Mouse (Mus musculus) layer of hippocampus, postnatal 14 days (tissue): ENCODE measurements around the gene Trem2. TPM values are rescaled to one million over a fixed set of nuclear protein-coding genes. Genes with fewer than 3 reads are reported as not detected.
"Not testable (repeated sequence)": the region's sequence is repeated elsewhere in the genome, so short reads cannot be mapped to it uniquely, and the experiment has no call there.

Experiments
- DNase-seq, 2 experiments: peaks; one replicate each; pipeline ENCODE4 v3.0.0; 2021 to 2022; ENCODE audit warnings: low spot score in 2 of 2, mixed read lengths in 1 of 2
- total RNA-seq, 2 experiments: library from RNA; stranded (reverse); gene quantifications; 2 replicates each; pipeline ENCODE4 v1.2.3; 2021

Trem2 gene
- total RNA-seq, 2 experiments from 2014 or later = 7.6 to 8.1 TPM

DNA sequence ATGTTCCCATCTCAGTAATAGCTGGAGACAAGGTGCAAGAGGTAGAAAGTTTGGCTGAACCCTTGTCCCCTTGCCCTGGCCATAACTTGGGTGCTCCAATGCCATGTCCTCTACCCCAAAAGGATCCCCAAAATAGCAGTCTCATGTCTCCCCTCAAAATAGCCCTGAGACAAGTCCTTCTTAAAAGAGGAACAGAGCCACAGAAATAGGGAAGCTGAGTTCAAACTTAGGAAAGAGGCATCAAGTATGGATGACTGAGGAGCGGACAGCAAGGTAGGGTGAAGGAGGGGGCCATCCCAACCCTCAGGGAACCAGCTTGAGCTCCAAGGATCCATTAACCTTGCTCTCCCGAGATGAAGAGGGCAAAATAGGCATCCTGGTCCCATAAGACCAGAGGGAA lies 1.1 kb downstream of the Trem2 start:
- DNase-seq = no peak

DNA sequence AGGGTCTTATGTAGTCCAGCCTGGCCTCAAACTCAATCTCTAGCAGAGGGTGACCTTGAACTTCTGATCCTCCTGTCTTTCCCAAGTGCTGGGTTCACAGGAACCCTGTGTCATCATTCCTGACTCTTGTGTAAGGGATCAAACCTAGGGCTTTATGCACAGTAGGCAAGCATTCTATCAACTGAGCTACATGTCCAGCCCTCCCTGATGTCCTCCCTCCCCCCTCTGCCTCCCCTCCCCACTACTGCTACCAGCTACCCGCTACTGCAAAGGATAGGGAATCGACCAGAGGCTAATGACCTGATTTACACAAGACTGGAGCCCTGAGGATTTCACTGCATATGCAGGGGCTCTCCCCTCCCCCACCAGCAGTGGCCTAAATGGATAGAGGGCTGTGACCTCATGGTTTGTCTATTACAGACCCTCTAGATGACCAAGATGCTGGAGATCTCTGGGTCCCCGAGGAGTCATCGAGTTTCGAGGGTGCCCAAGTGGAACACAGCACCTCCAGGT lies 4.5 kb downstream of the Trem2 start:
- DNase-seq = no peak

DNA sequence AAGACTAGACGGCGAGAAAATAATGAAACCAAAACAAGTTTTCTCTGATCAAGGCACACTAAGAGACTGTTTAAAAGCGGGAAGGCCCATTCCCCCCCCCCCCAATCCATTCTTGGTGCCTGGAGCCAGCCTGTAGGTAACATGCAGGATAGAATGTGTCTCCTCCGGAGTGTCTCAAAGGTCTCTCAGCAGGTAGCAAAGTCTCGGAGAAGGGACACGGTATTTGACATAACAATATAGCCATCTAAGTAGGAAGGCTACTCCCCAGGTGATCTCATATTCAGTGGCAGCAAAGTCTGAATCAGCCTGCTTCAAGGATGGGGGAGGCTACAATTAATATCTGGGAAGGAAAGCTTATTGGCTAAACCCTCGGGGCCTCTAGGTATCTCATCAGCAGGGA lies 6.8 kb downstream of the Trem2 start:
- not testable (repeated sequence) for DNase-seq

- DNase-seq = no peak
These were observed 9.6 kb downstream of the Trem2 start for GRCm38 (mm10) chr17:48355822-48356221.

DNA sequence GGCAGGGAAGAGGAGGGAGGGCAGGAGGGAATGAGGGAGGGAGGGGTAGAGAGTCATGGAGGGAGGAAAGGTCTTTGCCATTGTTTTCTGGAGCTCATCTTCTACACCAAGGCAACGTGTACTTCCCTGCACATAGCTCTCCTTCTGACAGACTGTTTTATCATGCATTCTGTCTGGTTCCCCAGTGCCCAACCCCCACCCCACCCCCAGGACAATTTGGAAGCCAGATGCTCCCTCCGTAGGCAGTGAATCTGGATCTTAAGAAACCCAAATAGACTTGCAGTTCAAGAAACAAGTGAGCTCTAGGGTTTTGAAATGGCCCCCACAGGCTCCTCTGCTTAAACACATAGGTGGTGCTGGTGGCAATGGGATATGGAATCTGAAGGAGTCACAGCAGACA lies 11.7 kb downstream of the Trem2 start:
- DNase-seq = no peak

GRCm38 (mm10) chr17:48359616-48360015 lies 13.4 kb downstream of the Trem2 start, which contains the start of gene Treml1:
TSS of gene Treml1 (plus strand) at chr17:48359916.
- DNase-seq = no peak

GRCm38 (mm10) chr17:48360462-48360861 lies 14.3 kb downstream of the Trem2 start:
- DNase-seq = no peak

- DNase-seq = no peak
These were observed 16.1 kb downstream of the Trem2 start for GRCm38 (mm10) chr17:48362346-48362745.

- peak; percentile 26 to 29 for DNase-seq
These were observed 16.8 kb downstream of the Trem2 start for GRCm38 (mm10) chr17:48362966-48363365.

DNA sequence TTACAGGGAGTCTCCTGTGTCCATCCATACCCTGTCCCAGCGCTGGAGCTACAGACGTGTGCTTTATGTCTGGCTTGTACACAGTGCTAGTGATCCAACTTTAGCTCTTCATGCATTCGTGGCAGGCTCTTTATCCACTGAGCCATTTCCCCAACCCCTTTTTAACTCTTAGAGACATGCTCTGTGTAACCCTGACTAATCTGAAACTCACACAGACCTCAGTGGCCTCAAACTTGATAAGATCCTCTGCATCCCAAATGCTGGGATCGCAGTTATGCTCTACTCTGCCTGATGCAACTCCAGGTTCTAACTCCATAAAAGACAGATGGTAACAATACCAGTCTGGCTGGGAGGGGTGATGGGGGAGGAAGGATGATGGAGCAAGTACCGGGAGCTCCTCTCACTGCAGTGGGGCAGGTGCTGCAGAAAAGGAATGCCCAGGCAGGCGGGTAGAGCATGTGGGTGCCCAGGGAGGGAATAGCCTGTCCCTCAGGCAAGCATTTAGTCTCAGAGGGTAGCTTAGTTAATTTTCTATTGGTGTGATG lies 17.3 kb downstream of the Trem2 start:
- no peak for DNase-seq

DNA sequence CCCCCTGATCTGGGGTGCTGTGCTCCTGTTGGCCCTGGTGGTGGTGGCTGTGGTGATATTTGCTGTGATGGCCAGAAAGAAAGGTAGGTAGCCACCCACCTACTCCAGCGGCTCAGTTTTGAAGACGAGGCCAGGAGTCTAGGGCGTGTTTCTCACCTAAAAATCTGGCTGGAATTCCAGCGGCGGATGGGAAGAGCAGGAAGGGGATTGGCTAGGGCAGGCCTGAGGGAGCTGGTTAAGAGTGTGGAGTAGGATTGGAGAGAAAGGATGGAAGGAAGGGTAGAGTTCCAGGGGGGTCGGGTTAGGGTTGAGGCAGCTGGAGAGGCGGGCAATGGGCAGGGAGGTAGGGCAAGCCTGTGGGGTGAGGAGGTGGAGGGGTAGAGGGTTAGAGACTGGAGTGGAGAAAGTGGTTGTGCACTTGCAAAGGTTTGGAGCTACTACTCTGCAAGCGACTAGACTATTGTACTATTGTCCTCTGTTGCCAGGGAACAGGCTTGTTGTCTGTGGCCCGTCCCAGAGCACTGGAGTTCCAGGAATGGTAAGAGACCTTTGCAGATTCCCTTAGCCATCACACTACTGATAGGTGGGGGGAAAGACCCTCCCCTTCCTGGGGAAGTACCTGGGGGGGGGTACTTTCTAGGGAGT lies 19.4 kb downstream of the Trem2 start:
- no peak for DNase-seq

DNA sequence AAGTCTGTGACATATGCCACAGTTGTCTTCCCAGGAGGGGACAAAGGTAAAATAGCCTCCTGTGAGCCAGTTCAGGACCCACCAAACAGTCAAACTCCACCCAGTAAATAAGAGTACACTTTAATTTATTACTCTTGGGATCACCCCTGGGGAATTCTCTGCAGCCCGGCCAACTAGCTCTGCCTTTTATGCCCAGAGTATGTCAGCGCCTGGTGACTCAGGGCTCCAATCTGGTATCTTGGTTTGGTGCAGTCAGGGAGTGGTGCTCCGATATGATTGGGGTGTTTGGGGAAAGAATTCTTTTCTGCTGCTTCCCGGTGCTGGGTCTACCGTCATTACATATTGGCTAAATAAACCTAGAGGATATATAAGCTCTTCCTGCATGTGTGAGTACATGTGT lies 20.6 kb downstream of the Trem2 start:
- no peak for DNase-seq

- no peak for DNase-seq
These were observed 25.4 kb downstream of the Trem2 start for GRCm38 (mm10) chr17:48371621-48372020.

DNA sequence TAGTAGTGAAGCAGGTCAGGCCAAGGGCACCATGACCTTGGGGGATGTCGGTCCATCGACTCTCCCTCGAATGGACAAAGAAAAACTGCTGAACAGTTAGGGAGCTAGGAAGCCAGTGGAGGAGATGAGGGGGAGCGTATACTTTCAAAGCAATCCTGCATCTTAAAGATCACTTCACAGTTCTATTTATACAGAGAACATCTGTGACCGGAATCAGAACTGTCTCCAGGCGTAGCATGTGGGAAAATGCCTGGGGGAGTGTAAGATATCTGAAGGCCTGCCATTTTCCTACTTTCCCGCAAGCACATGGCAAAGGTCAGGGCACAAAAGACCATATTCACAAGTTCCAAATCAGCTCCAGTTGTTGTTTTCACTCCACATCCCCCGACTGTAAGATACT lies 26.8 kb downstream of the Trem2 start:
- no peak for DNase-seq

GRCm38 (mm10) chr17:48376102-48376501 lies 29.9 kb downstream of the Trem2 start:
- no peak for DNase-seq

DNA sequence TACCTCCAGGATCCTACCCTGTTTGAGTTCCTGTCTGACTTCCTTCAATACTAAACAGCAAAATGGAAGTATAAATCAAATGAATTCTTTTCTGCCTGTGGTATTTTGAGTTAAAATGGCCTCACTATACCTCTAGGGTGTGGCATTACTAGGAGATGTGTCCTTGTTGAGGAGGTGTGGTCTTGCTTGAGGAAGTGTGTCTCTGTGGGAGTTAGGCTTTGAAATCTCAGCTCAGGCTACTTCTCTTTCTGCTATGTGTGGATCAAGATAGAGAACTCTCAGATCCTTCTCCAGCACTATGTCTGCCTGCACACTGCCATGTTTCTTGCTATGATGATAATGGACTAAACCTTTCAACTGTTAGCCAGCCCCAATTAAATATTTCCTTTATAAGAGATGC lies 32.8 kb downstream of the Trem2 start:
- DNase-seq = no peak

DNA sequence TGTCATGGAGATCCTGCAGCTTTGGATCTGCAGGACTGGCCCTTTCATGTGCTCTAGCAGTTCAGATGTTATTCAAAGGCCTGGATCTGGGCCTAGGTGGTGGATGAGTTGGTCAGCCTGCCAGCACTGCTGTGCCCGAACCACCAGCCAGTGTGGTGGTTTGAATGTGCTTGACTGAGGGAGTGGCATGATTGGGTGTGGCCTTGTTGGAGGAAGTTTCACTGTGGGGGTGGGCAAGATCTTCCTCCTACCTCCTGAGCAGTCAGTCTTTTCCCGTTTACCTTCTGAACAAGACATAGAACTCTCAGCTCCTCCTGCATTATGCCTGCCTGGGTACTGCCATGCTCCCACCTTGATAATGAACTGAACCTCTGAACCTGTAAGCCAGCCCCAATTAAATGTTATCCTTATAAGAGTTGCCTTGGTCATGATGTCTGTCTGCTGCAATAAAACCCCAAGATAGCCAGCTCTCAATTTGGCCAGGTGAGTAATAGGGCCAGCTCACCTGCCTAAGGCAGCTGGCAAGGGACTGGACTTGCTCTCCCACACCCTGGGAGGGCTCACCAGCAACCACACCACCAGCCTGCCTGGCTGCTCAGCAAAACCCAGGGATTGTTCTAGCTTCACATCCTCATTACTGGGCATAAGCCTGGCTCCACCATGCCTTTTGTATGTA lies 39.7 kb downstream of the Trem2 start:
- no peak for DNase-seq

DNA sequence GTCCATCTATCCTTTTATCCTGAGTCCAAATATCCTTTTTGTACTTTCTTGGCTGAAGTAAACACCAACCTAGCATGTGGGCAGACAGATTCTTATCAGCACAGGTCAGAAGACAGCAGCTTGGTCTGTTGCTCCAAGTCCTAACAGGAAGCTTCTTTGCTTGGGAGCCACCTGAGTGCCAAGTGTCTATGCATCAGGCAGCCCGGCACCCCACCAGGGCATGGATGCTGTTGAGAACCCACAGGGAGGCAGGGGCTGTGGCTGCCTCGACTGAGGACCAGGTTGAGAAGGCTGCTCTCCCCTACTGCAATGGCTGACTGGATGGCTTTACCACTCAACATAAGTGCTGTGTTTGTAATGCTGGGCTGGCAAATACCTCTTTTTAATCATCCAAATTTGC lies 42.5 kb downstream of the Trem2 start:
- DNase-seq = no peak

GRCm38 (mm10) chr17:48389442-48389841 lies 43.2 kb downstream of the Trem2 start:
- DNase-seq = no peak

- DNase-seq = no peak
These were observed 45.2 kb downstream of the Trem2 start for GRCm38 (mm10) chr17:48391446-48391845.

- DNase-seq = peak in 1 of 2 experiments; percentile 39
These were observed 46.4 kb downstream of the Trem2 start for GRCm38 (mm10) chr17:48392616-48393015.

DNA sequence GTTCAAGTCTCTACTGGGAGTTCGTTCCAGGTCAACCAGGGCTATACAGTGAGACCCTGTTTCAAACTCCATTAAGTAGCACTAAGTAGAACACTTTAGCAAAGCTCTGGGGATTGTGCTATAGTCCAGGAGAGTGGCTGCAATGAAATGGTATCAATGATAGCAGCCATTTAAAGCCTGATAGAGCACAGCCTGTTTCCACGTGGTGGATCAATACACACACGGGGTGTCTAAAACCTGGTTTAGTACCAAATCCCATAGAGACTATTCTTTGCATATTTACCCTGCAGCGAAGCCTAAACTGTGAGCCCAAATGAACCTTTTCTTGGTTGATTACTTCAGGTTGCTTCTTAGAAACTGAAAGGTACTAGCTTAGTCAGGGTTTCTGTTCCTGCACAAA lies 55.5 kb downstream of the Trem2 start:
- DNase-seq = no peak
